Mouse (Mus musculus): ENCODE measurements at regions not wholly inside any gene's neighbourhood (a gene's known extent, or its start where the extent isn't known, plus 50 kb on each side); places are given as distances from the start of the nearest gene placed in this dataset.

DNA sequence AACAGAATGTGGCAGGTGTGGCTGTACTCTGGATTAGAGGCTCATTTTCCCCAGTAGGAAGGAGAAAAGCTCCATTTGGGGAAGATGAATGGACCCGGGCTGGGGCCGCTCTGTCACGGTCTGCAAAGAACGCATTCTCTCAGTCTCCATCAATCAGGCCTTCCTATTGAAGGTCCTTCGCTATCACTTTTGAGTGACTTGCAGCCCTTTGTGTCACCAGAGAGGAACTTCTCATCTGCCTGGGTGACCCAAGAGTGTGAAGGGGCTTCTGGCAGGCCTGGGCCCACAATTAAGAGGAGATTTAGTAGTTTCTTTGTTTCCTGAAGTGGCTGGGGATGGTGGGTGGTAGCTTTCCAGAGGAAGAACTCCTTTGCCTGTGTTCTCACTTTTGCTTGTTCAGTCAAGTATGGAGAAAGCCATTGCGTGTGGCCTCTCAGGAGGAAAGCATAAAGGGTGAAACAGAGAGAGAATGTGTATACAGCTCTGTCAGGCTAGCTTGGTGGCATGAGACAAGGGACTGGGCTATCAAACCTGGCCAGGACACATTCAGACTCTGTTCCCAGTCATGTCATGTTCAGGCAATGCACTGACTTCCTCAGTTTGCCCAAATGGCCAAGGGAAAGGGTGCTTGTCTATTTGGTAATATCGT is 1374.2 kb downstream of the Gsdmc2 start:
- no peaks in the 10 kb centered on the region for H3K9me3 ChIP-seq (replicated peaks; ENCODE audit: insufficient read depth, low read length)
- H3K79me2 ChIP-seq (ENCODE audit: control insufficient read depth, insufficient read depth, low read length, poor library complexity), result no peaks in the 10 kb centered on the region
- H3K4me1 ChIP-seq (ENCODE audit: control insufficient read depth in 1 of 2, insufficient read depth in 2 of 2, low read length in 2 of 2), result no peaks in the 10 kb centered on the region
- H3K9ac ChIP-seq (ENCODE audit: control insufficient read depth, low read depth, low read length, poor library complexity, severe bottlenecking), result no peak overlapping the region
- TF ChIP-seq MEF2A (IDR thresholded peaks at IDR 0.05; ENCODE audit: extremely low read depth, insufficient replicate concordance, low read depth, low read length, poor library complexity, severe bottlenecking) (no peak), CHD1 (IDR thresholded peaks at IDR 0.05; ENCODE audit: low read depth, low read length) (no peak)
- no peak for DNase-seq (ENCODE audit: low read depth, low spot score)
- no peaks in the 10 kb centered on the region for H3K36me3 ChIP-seq (ENCODE audit: control insufficient read depth in 1 of 2, insufficient read depth in 2 of 2, low read length in 2 of 2)
- H3K27me3 ChIP-seq (ENCODE audit: control insufficient read depth in 1 of 2, insufficient read depth in 2 of 2, low read length in 2 of 2), result no peaks in the 10 kb centered on the region
- H3K27ac ChIP-seq (ENCODE audit: control insufficient read depth, low read depth, low read length), result no peak overlapping the region
- no peak overlapping the region for H3K4me3 ChIP-seq (ENCODE audit: control insufficient read depth in 1 of 2, insufficient read depth in 1 of 2, low read depth in 2 of 2, low read length in 2 of 2)

DNA sequence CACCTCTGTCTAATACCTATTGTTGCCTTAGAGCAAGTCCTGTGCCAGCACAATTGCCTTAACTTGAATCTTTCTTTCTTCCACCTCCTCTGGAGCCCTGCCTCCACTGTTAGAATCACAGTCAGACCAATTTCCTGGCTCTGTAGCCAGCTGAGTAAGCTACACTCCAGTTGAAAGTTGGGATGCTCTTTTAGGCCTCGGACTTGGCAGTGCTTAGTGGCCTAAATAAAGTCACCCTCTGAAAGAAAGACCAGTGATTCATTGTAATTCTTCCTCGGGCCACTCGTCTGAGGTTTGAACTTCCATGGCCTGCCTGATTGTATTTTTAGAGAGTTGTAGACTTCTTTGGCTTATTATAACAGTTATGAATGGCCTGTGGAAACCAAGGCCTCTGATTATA is 1376.9 kb downstream of the Gsdmc2 start:
- H3K9me3 ChIP-seq (replicated peaks; ENCODE audit: insufficient read depth, low read length), result no peaks in the 10 kb centered on the region
- TF ChIP-seq CHD2 (IDR thresholded peaks at IDR 0.05; ENCODE audit: low read length) (no peak), CTCF (IDR thresholded peaks at IDR 0.05 in 2 of 3, conservative IDR thresholded peaks at IDR 0.05 in 1 of 3; ENCODE audit: control insufficient read depth in 1 of 3, insufficient read depth in 1 of 3, low read depth in 2 of 3, low read length in 3 of 3, poor library complexity in 1 of 3, severe bottlenecking in 1 of 3) (no peak), SIN3A (IDR thresholded peaks at IDR 0.05; ENCODE audit: low read length) (no peak), EP300 (IDR thresholded peaks at IDR 0.05; ENCODE audit: low read depth in 1 of 2, low read length in 2 of 2) (no peak), UBTF (IDR thresholded peaks at IDR 0.05; ENCODE audit: borderline replicate concordance, insufficient read depth, low read depth, low read length) (no peak), POLR2AphosphoS5 (IDR thresholded peaks at IDR 0.05; ENCODE audit: borderline replicate concordance, low read depth, low read length) (no peak), ZNF384 (IDR thresholded peaks at IDR 0.05; ENCODE audit: low read depth, low read length) (no peak), NRF1 (IDR thresholded peaks at IDR 0.05; ENCODE audit: insufficient read depth, low read depth, low read length, poor library complexity, severe bottlenecking) (no peak), NELFE (IDR thresholded peaks at IDR 0.05; ENCODE audit: low read depth, low read length) (no peak), TBP (IDR thresholded peaks at IDR 0.05; ENCODE audit: low read depth, low read length) (no peak), MAX (IDR thresholded peaks at IDR 0.05; ENCODE audit: low read length) (no peak), RCOR1 (IDR thresholded peaks at IDR 0.05; ENCODE audit: low read depth, low read length) (no peak)
- no peaks in the 10 kb centered on the region for H3K79me2 ChIP-seq (ENCODE audit: control insufficient read depth, insufficient read depth, low read length, poor library complexity)
- H3K4me1 ChIP-seq (ENCODE audit: control insufficient read depth in 1 of 2, insufficient read depth in 2 of 2, low read length in 2 of 2), result no peaks in the 10 kb centered on the region
- H3K27me3 ChIP-seq (ENCODE audit: control insufficient read depth in 1 of 2, insufficient read depth in 2 of 2, low read length in 2 of 2), result no peaks in the 10 kb centered on the region
- no peak overlapping the region for H3K4me3 ChIP-seq (ENCODE audit: control insufficient read depth in 1 of 2, insufficient read depth in 1 of 2, low read depth in 2 of 2, low read length in 2 of 2)
- H3K27ac ChIP-seq (ENCODE audit: control insufficient read depth, low read depth, low read length), result no peak overlapping the region
- no peak for DNase-seq (ENCODE audit: low read depth, low spot score)
- H3K9ac ChIP-seq (ENCODE audit: control insufficient read depth, low read depth, low read length, poor library complexity, severe bottlenecking), result no peak overlapping the region
- no peaks in the 10 kb centered on the region; a peak in 1 of 4 replicates for H3K36me3 ChIP-seq (ENCODE audit: control insufficient read depth in 1 of 2, insufficient read depth in 2 of 2, low read length in 2 of 2)

DNA sequence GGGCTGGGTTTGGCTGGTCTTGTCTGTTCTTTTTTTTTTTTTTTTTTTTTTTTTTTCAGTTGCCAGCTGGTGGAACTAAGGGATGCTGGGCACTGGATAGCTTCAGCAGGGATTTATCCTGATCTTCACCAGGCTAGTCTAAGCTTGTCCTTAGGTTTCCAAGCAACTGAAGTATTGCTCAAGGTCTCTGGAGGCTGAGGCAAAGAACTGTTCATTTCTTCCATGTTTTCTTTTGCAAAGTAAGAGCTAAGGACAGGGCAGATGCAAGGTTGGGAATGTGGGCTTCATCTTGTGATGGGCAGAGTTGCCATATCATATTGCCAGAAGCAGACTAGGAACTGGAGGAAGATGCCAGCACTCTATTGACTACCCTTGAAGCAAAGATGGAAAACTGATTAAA is 1378.1 kb downstream of the Gsdmc2 start:
- Histone ChIP-seq H3K79me2 (ENCODE audit: control insufficient read depth, insufficient read depth, low read length, poor library complexity) (no peaks in the 10 kb centered on the region), H3K4me1 (ENCODE audit: control insufficient read depth in 1 of 2, insufficient read depth in 2 of 2, low read length in 2 of 2) (no peaks in the 10 kb centered on the region), H3K4me3 (ENCODE audit: control insufficient read depth in 1 of 2, insufficient read depth in 1 of 2, low read depth in 2 of 2, low read length in 2 of 2) (no peak overlapping the region), H3K36me3 (ENCODE audit: control insufficient read depth in 1 of 2, insufficient read depth in 2 of 2, low read length in 2 of 2) (no peaks in the 10 kb centered on the region; a peak in 1 of 4 replicates), H3K9me3 (replicated peaks; ENCODE audit: insufficient read depth, low read length) (no peaks in the 10 kb centered on the region), H3K27me3 (ENCODE audit: control insufficient read depth in 1 of 2, insufficient read depth in 2 of 2, low read length in 2 of 2) (no peaks in the 10 kb centered on the region), H3K27ac (ENCODE audit: control insufficient read depth, low read depth, low read length) (no peak overlapping the region), H3K9ac (ENCODE audit: control insufficient read depth, low read depth, low read length, poor library complexity, severe bottlenecking) (no peak overlapping the region)
- TF ChIP-seq NRF1 (IDR thresholded peaks at IDR 0.05; ENCODE audit: insufficient read depth, low read depth, low read length, poor library complexity, severe bottlenecking) (no peak), GABPA (IDR thresholded peaks at IDR 0.05; ENCODE audit: low read depth, low read length) (no peak)
- DNase-seq (ENCODE audit: low read depth, low spot score), result no peak
